Mouse (Mus musculus): ENCODE measurements around the gene Tnfsf10.

DNA sequence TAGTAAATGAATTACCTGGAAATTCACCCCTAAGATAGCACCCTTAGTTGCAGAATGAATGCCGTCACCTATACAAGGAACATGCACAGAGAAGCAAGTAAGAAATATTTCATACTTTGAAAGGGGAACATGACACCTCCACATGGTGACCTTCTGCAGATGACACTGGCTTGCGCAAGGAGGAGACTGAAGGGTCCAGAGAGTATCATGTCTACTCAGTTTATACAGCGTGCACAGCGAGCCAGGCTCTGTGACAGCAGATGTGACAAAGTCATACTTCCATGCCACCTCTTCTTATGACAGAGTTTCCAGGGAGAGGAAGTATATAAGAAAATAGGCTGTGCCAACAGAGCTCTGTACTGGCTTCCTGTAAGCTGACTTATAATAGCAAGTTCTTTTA, 5.4 kb upstream of the Tnfsf10 start:
- TF ChIP-seq EP300 (IDR thresholded peaks at IDR 0.05; ENCODE audit: low read depth), result no peak
- TF ChIP-seq CTCF (IDR thresholded peaks at IDR 0.05; ENCODE audit: low read depth), result no peak
